Mouse (Mus musculus) brain, embryonic 14.5 days (tissue): ENCODE results near the gene C8b. TPM values are rescaled to one million over a fixed set of nuclear protein-coding genes. Genes with fewer than 3 reads are reported as not detected.

Source experiments
- DNase-seq: peaks from one replicate; pipeline ENCODE4 v3.0.0-alpha.2; 2011; ENCODE audit warnings: low read depth
- CTCF ChIP-seq: fragments of 200-500 bp; IDR thresholded peaks from 2 replicates; pipeline ENCODE4 v1.5.1; 2012; ENCODE audit warnings: inconsistent platforms, mild to moderate bottlenecking, moderate library complexity, borderline replicate concordance; ENCODE audit not compliant: insufficient read depth, insufficient read length; ENCODE audit errors: extremely low read depth
- POLR2A ChIP-seq: fragments of 200-500 bp; IDR thresholded peaks from 2 replicates; pipeline ENCODE4 v1.6.1; 2012; ENCODE audit warnings: mild to moderate bottlenecking, inconsistent platforms, borderline replicate concordance; ENCODE audit not compliant: poor library complexity, insufficient read depth, insufficient read length, severe bottlenecking; ENCODE audit errors: extremely low read depth
- polyA plus RNA-seq: library from polyadenylated mRNA; depleted of rRNA; stranded (reverse); fragments of >200 nt; gene quantifications from 2 replicates; pipeline ENCODE4 v1.2.3, GENCODE M21; 2012

The C8b gene
- polyA plus RNA-seq, 1 experiment, result 0.19 TPM

DNA sequence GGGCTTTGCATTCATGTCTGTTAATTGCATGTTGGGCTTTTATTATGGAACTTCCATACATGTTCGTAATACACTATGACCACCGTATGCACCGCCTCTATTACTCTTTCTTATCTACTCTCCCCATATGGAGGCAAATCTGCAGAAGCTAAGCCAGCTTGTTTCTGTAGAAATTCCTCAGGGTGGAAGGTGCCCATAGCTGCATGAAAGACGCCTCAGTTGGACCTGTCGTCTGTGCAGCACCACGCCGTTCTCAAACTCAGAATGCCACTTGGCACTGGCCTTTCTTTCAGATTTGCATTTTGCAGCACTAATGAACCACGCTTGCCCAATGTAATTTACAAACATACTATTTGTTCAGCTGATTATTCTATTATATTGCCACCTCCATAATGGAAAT, 3.5 kb downstream of the C8b start:
- peak; percentile 76 for DNase-seq
- TF ChIP-seq POLR2A (no peak), CTCF (no peak)

DNA sequence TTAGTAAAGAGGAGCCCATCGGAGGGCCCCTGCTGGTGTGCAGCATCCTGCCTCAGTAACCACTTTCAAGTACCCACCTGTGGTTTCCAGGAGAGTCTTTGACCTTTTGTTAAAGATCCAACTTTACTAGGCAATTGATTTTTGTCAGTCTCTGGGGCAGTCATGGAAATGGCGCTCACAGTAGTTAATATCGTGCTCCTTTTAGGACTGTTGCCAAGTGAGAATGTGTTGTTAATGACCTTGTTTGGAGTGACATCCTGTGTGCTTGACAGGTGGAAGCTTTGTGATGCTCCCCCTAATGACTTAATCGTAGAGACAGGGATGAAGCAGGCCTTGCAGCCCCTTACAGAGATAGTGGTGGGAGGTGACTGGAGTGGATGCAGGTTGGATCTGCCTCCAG, 4.2 kb downstream of the C8b start:
- TF ChIP-seq POLR2A (no peak), CTCF (no peak)
- DNase-seq, result peak; percentile 61

- TF ChIP-seq CTCF (no peak), POLR2A (no peak)
- peak; percentile 43 for DNase-seq
These were observed 9.5 kb downstream of the C8b start for GRCm38 (mm10) chr4:104775601-104776000.

DNA sequence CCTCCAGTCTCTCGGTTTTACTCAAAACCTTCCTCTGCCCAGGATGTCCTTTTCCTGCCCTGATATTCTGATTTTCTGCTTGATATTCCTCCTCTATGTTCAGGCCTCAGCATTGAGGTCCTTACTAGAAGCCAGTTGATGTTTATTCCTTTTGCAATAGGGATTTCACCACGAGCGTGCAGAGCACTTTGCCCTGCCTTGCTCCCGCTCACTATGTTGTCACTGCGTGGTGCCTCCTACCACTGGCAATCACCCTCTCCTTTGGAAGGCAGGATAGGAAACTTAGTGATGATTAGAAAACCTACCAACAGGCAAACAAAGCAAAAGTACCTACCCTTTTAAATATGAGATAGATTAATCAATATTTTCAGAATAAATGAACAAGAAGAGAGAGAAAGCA, 13.3 kb downstream of the C8b start:
- DNase-seq, result no peak
- no peak for TF ChIP-seq CTCF
- TF ChIP-seq POLR2A, result no peak

DNA sequence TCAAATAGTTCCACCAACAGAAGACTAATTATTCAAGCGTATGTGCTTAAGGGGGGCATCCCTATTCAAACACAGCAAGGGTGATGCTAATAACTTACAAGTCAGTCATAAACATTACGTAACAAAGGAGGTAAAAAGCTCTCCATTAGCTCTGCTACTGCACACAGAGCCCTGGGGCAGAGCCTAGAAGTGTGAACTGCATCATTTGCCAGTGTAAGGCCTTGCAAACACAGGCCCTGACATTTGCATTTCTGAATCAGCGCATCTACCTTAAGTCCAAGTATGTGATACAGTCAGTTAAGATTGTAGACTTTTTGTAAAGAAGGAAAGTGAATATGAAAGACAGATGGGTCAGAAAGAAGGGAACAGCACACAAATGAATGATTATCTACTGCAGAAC, 15.3 kb downstream of the C8b start:
- TF ChIP-seq POLR2A (no peak), CTCF (no peak)

DNA sequence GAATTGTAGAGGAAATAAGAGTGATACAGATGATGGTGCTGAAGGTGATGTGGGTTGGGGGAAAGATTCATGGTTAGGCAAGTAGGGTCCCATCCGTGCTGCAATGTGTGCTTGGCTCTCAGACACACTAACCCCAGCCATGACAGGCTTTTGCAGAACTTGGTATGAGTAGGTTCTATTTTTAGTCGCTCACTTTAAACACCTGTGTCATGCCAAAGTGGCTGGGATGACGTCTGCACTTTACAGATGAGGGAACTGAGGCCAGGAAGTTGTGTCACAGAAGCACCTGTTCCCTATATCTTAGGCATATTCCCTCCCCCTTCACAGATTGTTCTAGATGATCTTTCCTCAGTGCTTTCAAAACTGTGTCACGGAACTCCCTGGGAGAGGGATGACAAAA, 16.2 kb downstream of the C8b start:
- TF ChIP-seq CTCF, result no peak
- TF ChIP-seq POLR2A, result no peak
- no peak for DNase-seq

More for the DNA sequence above, 15.3 kb downstream of the C8b start:
- no peak for DNase-seq

DNA sequence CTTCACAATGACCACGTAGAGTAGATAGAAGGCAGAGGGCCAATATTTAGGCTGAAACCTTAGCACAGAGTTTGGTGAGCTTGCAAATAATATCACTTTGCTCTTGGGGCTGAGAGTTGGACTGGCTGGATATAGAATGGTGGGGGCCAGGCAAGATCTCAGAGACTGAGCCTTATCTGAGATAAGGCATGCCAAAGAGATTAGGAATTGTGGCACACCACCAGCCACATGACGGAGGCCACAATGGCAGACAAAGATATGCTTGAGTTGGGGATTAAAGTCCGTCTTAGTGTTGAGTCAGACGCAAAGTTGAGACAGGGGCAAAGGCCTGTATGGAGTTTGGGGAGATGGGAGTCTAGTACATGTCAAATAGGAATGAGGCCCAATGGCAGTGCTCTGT, 26.0 kb downstream of the C8b start:
- no peak for TF ChIP-seq POLR2A
- DNase-seq, result no peak

DNA sequence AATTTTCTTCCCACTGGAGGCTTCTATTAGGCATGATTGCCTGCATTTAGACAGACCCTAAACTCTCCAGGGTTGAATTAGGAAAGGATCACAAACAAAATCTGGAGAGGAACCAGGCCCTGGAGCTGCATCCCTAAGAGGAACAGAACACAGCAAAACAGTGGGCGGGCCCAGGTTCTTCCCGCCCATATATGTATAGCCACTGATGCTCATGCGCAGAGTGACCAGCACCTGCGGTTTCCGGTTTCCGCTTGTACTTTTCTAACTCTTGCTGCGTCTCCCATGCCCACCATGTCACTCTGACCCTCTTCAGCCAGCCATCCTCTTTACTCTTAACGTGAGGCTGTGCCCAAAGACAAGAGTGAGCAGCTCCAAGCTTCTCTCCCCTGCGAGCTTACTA, 32.8 kb downstream of the C8b start:
- peak; percentile 34 for DNase-seq
- TF ChIP-seq CTCF (no peak), POLR2A (no peak)

GRCm38 (mm10) chr4:104801625-104802024, 35.5 kb downstream of the C8b start:
- no peak for DNase-seq
- TF ChIP-seq CTCF (no peak), POLR2A (no peak)

DNA sequence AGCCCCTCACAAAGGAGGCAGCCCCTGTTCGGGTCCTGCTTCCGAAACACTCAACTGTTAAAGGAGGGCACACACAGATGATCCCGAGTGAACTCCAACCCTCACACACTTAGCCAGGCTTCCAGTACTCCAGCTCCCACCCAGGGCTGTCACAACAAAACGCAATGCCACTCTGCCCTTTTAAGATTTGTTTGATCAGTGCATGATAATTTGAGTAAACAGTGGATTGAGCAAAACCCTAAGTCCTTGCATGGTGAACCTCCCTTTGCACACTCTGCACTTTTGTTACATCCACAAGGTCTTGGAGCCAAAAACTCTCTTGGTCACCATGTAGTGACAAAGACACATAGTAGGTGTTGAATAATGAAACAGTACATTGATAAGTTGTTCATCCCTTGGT, 38.0 kb downstream of the C8b start:
- TF ChIP-seq CTCF (no peak), POLR2A (no peak)
- no peak for DNase-seq

GRCm38 (mm10) chr4:104805414-104806257, 39.5 kb downstream of the C8b start:
- no peak for TF ChIP-seq CTCF
- TF ChIP-seq POLR2A, result no peak
- DNase-seq, result peak; percentile 25

DNA sequence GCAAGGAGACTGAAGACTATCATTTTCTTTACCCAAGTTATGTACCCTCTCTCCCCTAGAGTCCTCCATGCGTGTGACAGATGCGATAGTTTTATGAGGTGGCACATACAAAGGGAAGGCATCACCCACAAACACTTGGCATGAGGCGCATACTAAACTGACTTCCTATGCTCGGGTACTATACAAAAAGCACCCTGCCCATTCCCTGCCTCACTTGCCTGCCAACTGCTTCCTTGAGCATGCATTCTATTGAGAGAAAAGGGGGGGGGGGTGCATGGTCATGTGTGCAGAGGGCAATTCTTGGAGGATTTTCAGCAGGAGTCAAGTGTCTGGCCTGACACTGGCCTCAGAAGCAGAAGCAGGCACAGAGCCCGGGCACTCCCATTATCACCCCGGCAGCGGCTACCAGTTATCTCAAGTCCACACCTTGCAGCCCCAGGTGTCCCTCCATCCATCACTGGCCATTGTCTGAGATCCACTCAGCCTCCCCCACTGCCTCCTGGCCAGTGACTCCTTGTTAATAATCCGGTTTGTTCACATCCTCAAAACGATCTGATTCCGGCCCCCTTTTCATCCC, 44.7 kb downstream of the C8b start:
- TF ChIP-seq CTCF (no peak), POLR2A (no peak)
- DNase-seq, result peak; percentile 44
